Mouse (Mus musculus) intestine, embryonic 14.5 days (tissue): ENCODE data around the gene Smco4. TPM values are rescaled to one million over a fixed set of nuclear protein-coding genes. Genes with fewer than 3 reads are reported as not detected.

Experiments
- ATAC-seq: fragments of 200-750 bp; cut with Nextera tagmentation; replicated peaks from 2 replicates; pipeline ENCODE4 v1.8.0; 2017; ENCODE audit warnings: low read depth, moderate number of reproducible peaks, moderate TSS enrichment, moderate library complexity; ENCODE audit not compliant: low FRiP score, low TSS enrichment
- DNase-seq: peaks from one replicate; pipeline ENCODE4 v3.0.0-alpha.2; 2018; ENCODE audit warnings: low spot score
- H3K27ac ChIP-seq: fragments of 300-500 bp; sonication (generic); 2 replicates; pipeline ENCODE4 v1.5.1; 2014; ENCODE audit warnings: low read depth, mild to moderate bottlenecking, control low read depth
- H3K27me3 ChIP-seq: fragments of 300-500 bp; sonication (generic); replicated peaks from 2 replicates; pipeline ENCODE4 v1.6.1; 2014; ENCODE audit warnings: low read length, control low read depth; ENCODE audit not compliant: control insufficient read depth, insufficient read depth
- H3K36me3 ChIP-seq: fragments of 300-500 bp; sonication (generic); 2 replicates; pipeline ENCODE4 v1.6.1; 2014; ENCODE audit warnings: low read length, control low read depth; ENCODE audit not compliant: control insufficient read depth, insufficient read depth
- H3K4me1 ChIP-seq: fragments of 300-500 bp; sonication (generic); replicated peaks from 2 replicates; pipeline ENCODE4 v1.6.1; 2014; ENCODE audit warnings: low read length, control low read depth, mixed read lengths; ENCODE audit not compliant: control insufficient read depth, insufficient read depth
- H3K4me2 ChIP-seq: fragments of 300-500 bp; sonication (generic); 2 replicates; pipeline ENCODE4 v1.6.1; 2014; ENCODE audit warnings: low read length
- H3K4me3 ChIP-seq: fragments of 300-500 bp; sonication (generic); 2 replicates; pipeline ENCODE4 v1.5.1; 2014; ENCODE audit warnings: low read depth, low read length, control low read depth, mixed read lengths
- H3K9ac ChIP-seq: fragments of 300-500 bp; sonication (generic); 2 replicates; pipeline ENCODE4 v1.6.1; 2014; ENCODE audit warnings: mild to moderate bottlenecking, low read length
- H3K9me3 ChIP-seq: fragments of 300-500 bp; sonication (generic); 2 replicates; pipeline ENCODE4 v1.6.1; 2016; ENCODE audit warnings: low read length, control low read depth; ENCODE audit not compliant: control insufficient read depth
- WGBS: fragments of 180-500 bp; shearing (Covaris S2); extraction: QIAGEN DNeasy Blood & Tissue Kit; methylation state at CpG from one replicate; pipeline ENCODE4 v1.1.7; 2014; 5-methylcytosine and 5-hydroxymethylcytosine counted together
- polyA plus RNA-seq: library from polyadenylated mRNA; unstranded; fragments of >200 nt; fragmentation: Nextera tagmentation; extraction: Ambion mirVana; gene quantifications from 2 replicates; pipeline ENCODE4 v1.2.1, GENCODE M21; 2014

Gene Smco4
- polyA plus RNA-seq, 1 experiment from 2014 or later = 7.3 TPM

GRCm38 (mm10) chr9:15516007-15516406, 22.8 kb downstream of the Smco4 start:
- Histone ChIP-seq H3K4me3 (no peak overlapping the region), H3K27me3 (no peaks in the 10 kb centered on the region), H3K27ac (no peak overlapping the region), H3K4me1 (0 out of 2 replicates have a peak, but pooled peaks cover 2% of the 10 kb centered on the region), H3K36me3 (no peaks in the 10 kb centered on the region), H3K9ac (no peak overlapping the region), H3K9me3 (no peaks in the 10 kb centered on the region), H3K4me2 (no peak overlapping the region)
- ATAC-seq (no peak), DNase-seq (no peak)
- WGBS = 70% methylated on average over 2 of the region's 2 CpGs

DNA sequence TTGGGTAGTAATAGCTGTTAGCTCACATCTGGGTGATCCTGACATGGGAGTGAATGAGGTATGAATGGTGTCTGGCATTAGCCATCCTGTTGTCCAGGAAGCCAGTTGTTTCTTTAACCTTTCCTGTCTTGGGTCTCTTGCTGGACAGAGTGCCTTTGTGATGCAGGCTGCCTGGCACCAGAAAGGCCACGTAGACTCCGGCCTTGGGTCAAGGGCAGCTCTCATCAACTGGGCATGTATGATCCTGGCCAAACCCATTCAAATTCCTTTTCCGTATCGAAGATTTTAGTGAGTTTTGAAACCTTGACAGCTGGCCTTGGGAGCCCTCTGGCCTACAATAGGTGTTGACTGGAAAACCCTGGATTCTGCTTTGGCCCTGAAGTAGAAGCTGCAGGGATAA, 24.7 kb downstream of the Smco4 start:
- H3K4me2 ChIP-seq = no peak overlapping the region
- WGBS = 74% methylated on average over 4 of the region's 4 CpGs

GRCm38 (mm10) chr9:15522348-15522747, 29.1 kb downstream of the Smco4 start:
- H3K27ac ChIP-seq = no peak overlapping the region
- H3K36me3 ChIP-seq = no peaks in the 10 kb centered on the region
- no peak overlapping the region for H3K4me2 ChIP-seq
- H3K27me3 ChIP-seq = no peaks in the 10 kb centered on the region
- H3K4me1 ChIP-seq = peaks cover 6% of the 10 kb centered on the region
- 90% methylated on average over 10 of the region's 10 CpGs for WGBS
- ATAC-seq = no peak
- no peaks in the 10 kb centered on the region for H3K9me3 ChIP-seq
- DNase-seq = no peak
- H3K9ac ChIP-seq = no peak overlapping the region
- H3K4me3 ChIP-seq = no peak overlapping the region

More for the DNA sequence above, 24.7 kb downstream of the Smco4 start:
- DNase-seq (no peak), ATAC-seq (no peak)
- H3K36me3 ChIP-seq = no peaks in the 10 kb centered on the region
- H3K4me1 ChIP-seq = 0 out of 2 replicates have a peak, but pooled peaks cover 2% of the 10 kb centered on the region
- H3K9ac ChIP-seq = no peak overlapping the region
- H3K27me3 ChIP-seq = no peaks in the 10 kb centered on the region
- no peaks in the 10 kb centered on the region for H3K9me3 ChIP-seq
- no peak overlapping the region for H3K27ac ChIP-seq
- no peak overlapping the region for H3K4me3 ChIP-seq

- Histone ChIP-seq H3K9ac (no peak overlapping the region), H3K27me3 (no peaks in the 10 kb centered on the region), H3K4me2 (no peak overlapping the region), H3K4me3 (no peak overlapping the region), H3K27ac (no peak overlapping the region), H3K4me1 (peaks cover 10% of the 10 kb centered on the region), H3K36me3 (no peaks in the 10 kb centered on the region), H3K9me3 (no peaks in the 10 kb centered on the region)
- DNase-seq = no peak
- no peak for ATAC-seq
- WGBS = 82% methylated on average over 5 of the region's 5 CpGs
Observed at GRCm38 (mm10) chr9:15522887-15523286, 29.7 kb downstream of the Smco4 start.

DNA sequence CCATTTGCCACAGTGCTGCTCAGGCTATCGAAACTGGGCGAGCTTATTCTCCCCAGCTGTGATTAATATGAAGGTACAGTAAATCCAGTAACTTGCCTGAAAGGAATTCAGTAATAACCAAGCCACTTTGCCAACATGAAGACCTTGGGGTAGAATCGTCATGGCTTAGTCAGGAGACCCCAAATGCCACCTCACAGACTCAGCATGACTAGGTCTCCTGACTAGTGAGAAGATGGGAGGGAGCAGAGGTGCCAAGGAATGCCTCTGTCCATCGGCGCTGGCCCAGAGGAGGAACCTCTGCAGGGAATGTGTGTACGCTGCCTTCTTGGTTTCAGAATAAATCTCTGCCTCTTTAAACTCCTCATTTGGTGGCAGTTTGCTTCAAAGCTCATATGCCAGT, 30.4 kb downstream of the Smco4 start:
- peaks cover 17% of the 10 kb centered on the region for H3K4me1 ChIP-seq

GRCm38 (mm10) chr9:15525246-15525645, 32.0 kb downstream of the Smco4 start:
- Histone ChIP-seq H3K9me3 (no peaks in the 10 kb centered on the region), H3K9ac (no peak overlapping the region), H3K4me1 (peaks cover 29% of the 10 kb centered on the region), H3K27me3 (no peaks in the 10 kb centered on the region), H3K27ac (no peak overlapping the region), H3K36me3 (no peaks in the 10 kb centered on the region), H3K4me2 (no peak overlapping the region), H3K4me3 (no peak overlapping the region)
- ATAC-seq = no peak
- WGBS = 54% methylated on average over 8 of the region's 8 CpGs
- DNase-seq = no peak

More for the DNA sequence above, 30.4 kb downstream of the Smco4 start:
- DNase-seq = no peak
- no peak for ATAC-seq
- Histone ChIP-seq H3K4me3 (no peak overlapping the region), H3K36me3 (no peaks in the 10 kb centered on the region), H3K27me3 (no peaks in the 10 kb centered on the region), H3K9ac (no peak overlapping the region), H3K27ac (no peak overlapping the region), H3K4me2 (no peak overlapping the region), H3K9me3 (no peaks in the 10 kb centered on the region)
- WGBS = 86% methylated on average over 6 of the region's 6 CpGs

DNA sequence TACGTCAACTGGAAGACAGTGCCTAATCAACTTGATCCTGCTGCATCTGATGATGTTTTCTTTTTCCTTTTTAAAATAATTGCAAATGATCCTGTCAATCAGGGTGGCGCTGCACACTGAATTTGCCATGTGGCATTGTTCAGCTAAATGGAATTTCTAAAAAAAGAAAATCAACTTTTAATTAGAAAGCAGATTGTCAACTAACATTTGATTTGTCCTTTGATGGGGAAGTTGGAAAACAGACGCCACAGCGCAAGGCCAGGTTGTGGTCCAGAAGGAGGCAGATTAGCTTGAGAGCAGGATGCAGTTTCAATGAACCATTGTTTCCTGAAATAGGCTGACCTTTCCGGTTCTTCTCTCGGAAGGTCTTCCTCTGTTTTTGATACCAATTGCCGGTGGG, 33.3 kb downstream of the Smco4 start:
- Histone ChIP-seq H3K9me3 (no peaks in the 10 kb centered on the region), H3K9ac (no peak overlapping the region), H3K27me3 (no peaks in the 10 kb centered on the region), H3K4me2 (no peak overlapping the region), H3K27ac (no peak overlapping the region), H3K36me3 (no peaks in the 10 kb centered on the region), H3K4me3 (no peak overlapping the region), H3K4me1 (peaks cover 29% of the 10 kb centered on the region)
- ATAC-seq (no peak), DNase-seq (no peak)
- WGBS = 78% methylated on average over 7 of the region's 7 CpGs

GRCm38 (mm10) chr9:15527846-15528245, 34.6 kb downstream of the Smco4 start:
- Histone ChIP-seq H3K27ac (no peak overlapping the region), H3K27me3 (no peaks in the 10 kb centered on the region), H3K9me3 (no peaks in the 10 kb centered on the region), H3K4me3 (no peak overlapping the region), H3K36me3 (no peaks in the 10 kb centered on the region), H3K4me1 (peaks cover 29% of the 10 kb centered on the region), H3K9ac (no peak overlapping the region), H3K4me2 (no peak overlapping the region)
- DNase-seq (no peak), ATAC-seq (no peak)
- WGBS = 62% methylated on average over 6 of the region's 6 CpGs

- no peak overlapping the region for H3K27ac ChIP-seq
- WGBS = 43% methylated on average over 7 of the region's 7 CpGs
- no peak for DNase-seq
Observed at GRCm38 (mm10) chr9:15528368-15528767, 35.1 kb downstream of the Smco4 start.

More at GRCm38 (mm10) chr9:15528368-15528767, 35.1 kb downstream of the Smco4 start:
- H3K9me3 ChIP-seq = no peaks in the 10 kb centered on the region
- H3K4me2 ChIP-seq = no peak overlapping the region
- H3K27me3 ChIP-seq = no peaks in the 10 kb centered on the region
- no peaks in the 10 kb centered on the region for H3K36me3 ChIP-seq
- H3K9ac ChIP-seq = no peak overlapping the region
- ATAC-seq = no peak
- peaks cover 29% of the 10 kb centered on the region for H3K4me1 ChIP-seq
- H3K4me3 ChIP-seq = no peak overlapping the region
